Mouse (Mus musculus) liver, embryonic 12.5 days (tissue): Measurements from ENCODE around the gene Ctcf. TPM values are rescaled to one million over a fixed set of nuclear protein-coding genes. Genes with fewer than 3 reads are reported as not detected.
"Not testable (repeated sequence)": the region's sequence is repeated elsewhere in the genome, so short reads cannot be mapped to it uniquely, and the experiment has no call there.

Experiments used
- ATAC-seq: fragments of 200-750 bp; cut with Nextera tagmentation; 2 replicates; pipeline ENCODE4 v1.8.0; 2017; ENCODE audit warnings: moderate number of reproducible peaks, mild to moderate bottlenecking, moderate library complexity
- H3K27ac ChIP-seq: fragments of 300-500 bp; sonication (generic); 2 replicates; pipeline ENCODE4 v1.5.1; 2016; ENCODE audit warnings: mild to moderate bottlenecking
- H3K27me3 ChIP-seq: fragments of 300-500 bp; sonication (generic); replicated peaks from 2 replicates; pipeline ENCODE4 v1.6.1; 2016; ENCODE audit warnings: mild to moderate bottlenecking, moderate library complexity
- H3K36me3 ChIP-seq: fragments of 300-500 bp; sonication (generic); 2 replicates; pipeline ENCODE4 v1.6.1; 2016; ENCODE audit warnings: mild to moderate bottlenecking, moderate library complexity
- H3K4me1 ChIP-seq: fragments of 300-500 bp; sonication (generic); 2 replicates; pipeline ENCODE4 v1.6.1; 2016
- H3K4me2 ChIP-seq: fragments of 300-500 bp; sonication (generic); 2 replicates; pipeline ENCODE4 v1.6.1; 2016; ENCODE audit warnings: mild to moderate bottlenecking, moderate library complexity
- H3K4me3 ChIP-seq: fragments of 300-500 bp; sonication (generic); 2 replicates; pipeline ENCODE4 v1.5.1; 2016; ENCODE audit warnings: mild to moderate bottlenecking, moderate library complexity
- H3K9ac ChIP-seq: fragments of 300-500 bp; sonication (generic); 2 replicates; pipeline ENCODE4 v1.6.1; 2016; ENCODE audit warnings: mild to moderate bottlenecking, moderate library complexity
- H3K9me3 ChIP-seq: fragments of 300-500 bp; sonication (generic); replicated peaks from 2 replicates; pipeline ENCODE4 v1.6.1; 2016; ENCODE audit warnings: mild to moderate bottlenecking, moderate library complexity
- whole genome bisulfite sequencing: fragments of 180-500 bp; shearing (Covaris S2); methylation state at CpG from one replicate; pipeline ENCODE4 v1.1.7; 2016; ENCODE audit not compliant: insufficient replicate concordance; 5-methylcytosine and 5-hydroxymethylcytosine counted together
- polyA plus RNA-seq: library from polyadenylated mRNA; unstranded; fragments of >200 nt; fragmentation: Nextera tagmentation; extraction: Ambion mirVana; gene quantifications from 2 replicates; pipeline ENCODE4 v1.2.1, GENCODE M21; 2016

Gene Ctcf
- 89.0 and 93.5 TPM in 2 replicates for polyA plus RNA-seq

GRCm38 (mm10) chr8:105636018-105636962, at the start of gene Ctcf:
Ctcf (plus strand) TSS chr8:105636568.
- Histone ChIP-seq H3K4me3 (peak within 1 kb of the TSS; percentile 93), H3K36me3 (peaks cover 11% of the 10 kb centered on the region), H3K27me3 (no peaks in the 10 kb centered on the region), H3K27ac (peak within 1 kb of the TSS; percentile 100), H3K9me3 (no peaks in the 10 kb centered on the region), H3K4me1 (peaks cover 51% of the 10 kb centered on the region), H3K9ac (peak within 1 kb of the TSS; percentile 99), H3K4me2 (peak within 1 kb of the TSS; percentile 86)
- under 1% methylated on average over 104 of the region's 126 CpGs for WGBS
- peak; percentile 90 for ATAC-seq

GRCm38 (mm10) chr8:105592431-105592830, 43.9 kb upstream of the Ctcf start:
- Histone ChIP-seq H3K9ac (no peak overlapping the region), H3K4me1 (peaks cover 17% of the 10 kb centered on the region), H3K4me3 (no peak overlapping the region), H3K27me3 (peaks cover 22% of the 10 kb centered on the region), H3K27ac (no peak overlapping the region), H3K4me2 (no peak overlapping the region), H3K36me3 (no peaks in the 10 kb centered on the region), H3K9me3 (no peaks in the 10 kb centered on the region)
- WGBS: 67% methylated on average over 2 of the region's 2 CpGs
- no peak for ATAC-seq

GRCm38 (mm10) chr8:105593859-105594258, 42.5 kb upstream of the Ctcf start:
- 0 out of 2 replicates have a peak overlapping the region, but pooled peaks have one; percentile 28 for H3K27ac ChIP-seq
- no peak for ATAC-seq
- no peaks in the 10 kb centered on the region for H3K9me3 ChIP-seq
- H3K4me2 ChIP-seq: peak overlapping the region; percentile 0; the same call in 1 of the 2 replicates
- no peak overlapping the region for H3K4me3 ChIP-seq
- peaks cover 17% of the 10 kb centered on the region for H3K4me1 ChIP-seq
- H3K27me3 ChIP-seq: peaks cover 22% of the 10 kb centered on the region
- 31% methylated on average over 15 of the region's 15 CpGs for WGBS
- H3K9ac ChIP-seq: no peak overlapping the region
- H3K36me3 ChIP-seq: no peaks in the 10 kb centered on the region

- peak overlapping the region; percentile 0; the same call in 1 of the 2 replicates for H3K4me2 ChIP-seq
- no peak overlapping the region for H3K4me3 ChIP-seq
- H3K36me3 ChIP-seq: no peaks in the 10 kb centered on the region
- WGBS: 66% methylated on average over 18 of the region's 18 CpGs
- H3K27ac ChIP-seq: no peak overlapping the region
- H3K9me3 ChIP-seq: no peaks in the 10 kb centered on the region
- H3K4me1 ChIP-seq: peaks cover 17% of the 10 kb centered on the region
- no peak for ATAC-seq
- H3K9ac ChIP-seq: no peak overlapping the region
- H3K27me3 ChIP-seq: peaks cover 22% of the 10 kb centered on the region
Measured at GRCm38 (mm10) chr8:105594451-105595242, 41.7 kb upstream of the Ctcf start.

GRCm38 (mm10) chr8:105596362-105597034, 39.9 kb upstream of the Ctcf start:
- WGBS: 4% methylated on average over 14 of the region's 14 CpGs
- ATAC-seq: peak; percentile 83
- peak overlapping the region; percentile 65 for H3K4me2 ChIP-seq
- no peak overlapping the region for H3K9ac ChIP-seq
- no peaks in the 10 kb centered on the region for H3K9me3 ChIP-seq
- peak overlapping the region; percentile 26 for H3K4me3 ChIP-seq
- no peaks in the 10 kb centered on the region for H3K36me3 ChIP-seq
- H3K27me3 ChIP-seq: peaks cover 22% of the 10 kb centered on the region
- H3K27ac ChIP-seq: no peak overlapping the region
- H3K4me1 ChIP-seq: peaks cover 17% of the 10 kb centered on the region

- Histone ChIP-seq H3K27me3 (peaks cover 27% of the 10 kb centered on the region), H3K4me2 (no peak overlapping the region), H3K9me3 (no peaks in the 10 kb centered on the region), H3K36me3 (no peaks in the 10 kb centered on the region), H3K4me1 (peaks cover 24% of the 10 kb centered on the region), H3K27ac (no peak overlapping the region), H3K9ac (no peak overlapping the region), H3K4me3 (no peak overlapping the region)
- 47% methylated on average over 6 of the region's 6 CpGs for WGBS
- no peak for ATAC-seq
Measured at GRCm38 (mm10) chr8:105598777-105599176, 37.6 kb upstream of the Ctcf start.

- Histone ChIP-seq H3K4me2 (no peak overlapping the region), H3K9ac (no peak overlapping the region), H3K36me3 (no peaks in the 10 kb centered on the region), H3K27ac (no peak overlapping the region), H3K27me3 (0 out of 2 replicates have a peak, but pooled peaks cover 12% of the 10 kb centered on the region), H3K4me3 (no peak overlapping the region), H3K4me1 (peaks cover 39% of the 10 kb centered on the region), H3K9me3 (no peaks in the 10 kb centered on the region)
- no peak for ATAC-seq
- 70% methylated on average over 5 of the region's 5 CpGs for WGBS
Measured at GRCm38 (mm10) chr8:105601301-105601700, 35.1 kb upstream of the Ctcf start.

- not testable (repeated sequence) for H3K4me2 ChIP-seq
Measured at GRCm38 (mm10) chr8:105602540-105602939, 33.8 kb upstream of the Ctcf start.

GRCm38 (mm10) chr8:105604804-105605381, 31.5 kb upstream of the Ctcf start, which contains the start of gene Ripor1:
Ripor1 (plus strand) TSS chr8:105605255.
- Histone ChIP-seq H3K4me1 (peaks cover 65% of the 10 kb centered on the region), H3K36me3 (no peaks in the 10 kb centered on the region), H3K9me3 (no peaks in the 10 kb centered on the region), H3K4me3 (peak within 1 kb of the TSS; percentile 77), H3K9ac (peak within 1 kb of the TSS; percentile 90), H3K4me2 (peak within 1 kb of the TSS; percentile 99), H3K27ac (peak within 1 kb of the TSS; percentile 87), H3K27me3 (0 out of 2 replicates have a peak, but pooled peaks cover 12% of the 10 kb centered on the region)
- WGBS: under 1% methylated on average over 24 of the region's 42 CpGs
- peak; percentile 77 for ATAC-seq

More at GRCm38 (mm10) chr8:105602540-105602939, 33.8 kb upstream of the Ctcf start:
- H3K9ac ChIP-seq, H3K27ac ChIP-seq, H3K9me3 ChIP-seq, H3K4me3 ChIP-seq, ATAC-seq, H3K36me3 ChIP-seq: not testable (repeated sequence)
- Histone ChIP-seq H3K27me3 (0 out of 2 replicates have a peak, but pooled peaks cover 12% of the 10 kb centered on the region), H3K4me1 (peaks cover 41% of the 10 kb centered on the region)
- WGBS: 54% methylated on average over 3 of the region's 3 CpGs

- Histone ChIP-seq H3K9me3 (no peaks in the 10 kb centered on the region), H3K4me1 (peaks cover 72% of the 10 kb centered on the region), H3K9ac (peak overlapping the region; percentile 90), H3K36me3 (peaks cover 2% of the 10 kb centered on the region; the same call in 1 of the 2 replicates), H3K27me3 (0 out of 2 replicates have a peak, but pooled peaks cover 12% of the 10 kb centered on the region), H3K4me2 (peak overlapping the region; percentile 99), H3K4me3 (peak overlapping the region; percentile 77), H3K27ac (peak overlapping the region; percentile 87)
- under 1% methylated on average over 39 of the region's 39 CpGs for WGBS
- peak; percentile 58 for ATAC-seq
Measured at GRCm38 (mm10) chr8:105605491-105606188, 30.7 kb upstream of the Ctcf start.
